Mouse (Mus musculus) thymus, postnatal 4 days (tissue): ENCODE data around the gene Sltm.
"Not testable (repeated sequence)": the region's sequence is repeated elsewhere in the genome, so short reads cannot be mapped to it uniquely, and the experiment has no call there.

ENCODE experiments used
- DNase-seq: peaks from one replicate; pipeline ENCODE4 v3.0.0; 2021

Sltm gene

DNA sequence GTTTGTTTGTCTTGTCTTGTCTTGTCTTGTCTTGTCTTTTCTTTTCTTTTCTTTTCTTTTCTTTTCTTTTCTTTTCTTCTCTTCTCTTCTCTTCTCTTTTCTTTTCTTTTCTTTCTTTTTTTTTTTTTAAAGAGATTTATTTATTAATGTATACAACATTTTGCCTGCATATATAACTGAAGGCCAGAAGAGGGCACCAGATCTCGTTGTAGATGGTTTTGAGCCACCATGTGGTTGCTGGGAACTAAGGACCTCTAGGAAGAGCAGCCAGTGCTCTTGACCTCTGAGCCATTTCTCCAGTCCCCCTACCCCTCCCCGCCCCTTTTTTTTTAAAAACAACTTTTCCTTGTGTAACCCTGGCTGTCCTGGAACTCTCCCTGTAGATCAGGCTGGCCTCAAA lies 9.7 kb downstream of the Sltm start:
- DNase-seq = not testable (repeated sequence)

DNA sequence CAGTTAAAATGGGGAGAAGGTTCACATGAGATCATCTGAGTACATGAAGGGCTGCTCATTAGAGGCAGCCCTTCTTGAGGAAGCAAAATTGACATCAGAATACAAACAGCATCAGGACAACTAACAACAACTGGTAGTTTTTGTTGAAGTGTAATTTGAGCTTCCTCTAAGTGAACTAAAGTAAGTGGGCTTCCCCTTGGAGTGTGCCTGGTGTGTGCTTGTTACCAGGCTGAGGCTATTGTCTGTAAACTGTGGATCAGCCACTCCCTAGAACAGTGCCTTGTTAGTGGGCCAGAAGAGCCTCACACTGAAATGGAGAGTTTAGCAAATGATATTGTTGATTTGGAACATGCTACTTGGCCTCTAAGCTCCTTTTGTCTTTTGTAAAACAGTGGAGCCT lies 12.9 kb downstream of the Sltm start:
- no peak for DNase-seq

DNA sequence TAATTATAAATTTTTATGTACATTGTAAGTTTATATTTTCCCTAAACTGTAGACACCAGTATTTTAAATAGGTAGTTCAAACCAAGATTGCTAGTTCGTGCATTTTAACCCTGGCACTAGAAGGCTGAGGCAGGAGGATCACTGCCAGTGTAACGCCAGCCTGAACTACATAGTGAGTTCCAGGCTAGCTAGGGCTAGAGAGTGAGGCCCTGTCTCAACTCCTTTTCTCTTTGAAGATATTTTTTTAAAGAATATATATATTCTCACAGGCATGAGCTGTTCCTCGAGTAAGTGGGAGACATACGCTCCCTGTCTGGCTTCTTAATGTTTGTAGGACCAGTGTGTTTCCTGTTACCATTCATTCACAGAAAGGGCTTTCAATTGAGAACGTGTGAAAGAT lies 14.2 kb downstream of the Sltm start:
- DNase-seq = no peak

DNA sequence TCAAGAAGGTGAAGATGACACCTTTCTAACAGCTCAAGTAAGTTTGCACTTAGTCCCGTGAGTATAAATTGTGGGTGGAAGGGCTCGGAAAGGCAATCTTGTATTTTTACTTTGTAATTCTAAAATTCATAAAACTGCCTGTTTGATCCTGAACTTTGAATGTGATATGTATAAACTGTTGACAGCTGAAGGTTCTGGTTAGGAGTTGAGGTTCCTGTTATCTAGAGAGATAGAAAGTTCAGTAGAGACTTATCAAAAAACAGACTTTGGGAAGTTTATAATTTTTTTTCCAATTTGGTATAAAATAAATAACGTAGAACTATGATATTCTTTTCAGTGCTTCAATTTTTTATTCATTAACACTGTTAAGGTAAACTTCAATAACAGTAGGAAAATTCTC lies 20.3 kb downstream of the Sltm start:
- DNase-seq = no peak

DNA sequence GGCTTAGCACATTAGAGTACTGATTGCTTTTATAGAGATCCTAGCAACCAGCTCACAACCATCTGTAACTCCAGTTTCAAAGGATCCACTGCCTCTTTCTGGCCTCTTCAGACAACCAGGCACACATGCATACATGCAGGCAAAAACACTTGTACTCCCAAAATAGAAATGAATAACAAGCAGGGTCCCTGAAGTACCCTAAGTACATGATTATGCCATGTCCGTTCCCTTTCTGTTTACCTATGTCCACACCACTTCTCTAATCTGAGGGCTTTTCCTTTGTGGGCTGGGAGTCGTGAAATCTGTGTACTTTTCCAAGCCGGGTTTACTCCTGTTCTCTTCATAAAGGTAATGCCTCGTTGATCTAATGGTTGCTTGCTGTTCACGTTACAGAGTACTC lies 25.1 kb downstream of the Sltm start:
- DNase-seq = no peak

DNA sequence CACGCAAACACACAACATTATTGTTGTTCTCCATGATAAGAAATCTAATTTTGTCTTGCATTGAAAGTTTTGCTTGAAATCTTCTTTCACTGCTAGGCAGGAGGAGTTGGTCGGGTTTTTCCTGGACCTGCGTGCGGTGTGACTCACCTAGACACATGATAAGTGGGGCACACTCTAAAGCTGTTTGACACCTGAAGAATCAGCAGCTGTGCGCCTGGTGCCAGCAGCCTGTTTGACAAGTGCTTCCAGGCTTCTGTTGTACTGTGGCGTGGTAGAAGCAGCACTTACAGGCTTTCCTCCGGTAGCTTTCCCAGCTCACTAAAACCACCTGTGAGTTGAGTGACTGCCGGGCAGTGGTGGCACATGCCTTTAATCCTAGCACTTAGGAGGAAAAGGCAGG lies 27.8 kb downstream of the Sltm start:
- DNase-seq = no peak

DNA sequence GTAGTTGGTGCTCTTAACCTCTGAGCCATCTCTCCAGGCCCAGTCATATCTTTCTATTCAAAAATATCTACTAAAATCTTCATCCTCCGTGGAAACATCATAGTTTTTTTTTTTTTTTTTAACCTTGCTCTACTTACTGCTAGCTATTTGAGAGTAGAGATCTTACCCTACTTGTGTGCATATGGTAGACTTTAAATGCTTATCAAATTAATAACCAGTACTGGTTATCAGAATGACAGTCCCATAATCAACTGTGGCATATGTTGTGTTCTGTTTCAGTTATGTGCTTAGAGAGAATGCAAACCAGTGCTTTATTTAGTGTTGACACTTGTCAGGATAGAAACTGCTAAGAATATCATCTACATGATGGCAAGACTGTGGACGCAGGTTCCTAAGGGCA lies 35.6 kb downstream of the Sltm start:
- DNase-seq = no peak

DNA sequence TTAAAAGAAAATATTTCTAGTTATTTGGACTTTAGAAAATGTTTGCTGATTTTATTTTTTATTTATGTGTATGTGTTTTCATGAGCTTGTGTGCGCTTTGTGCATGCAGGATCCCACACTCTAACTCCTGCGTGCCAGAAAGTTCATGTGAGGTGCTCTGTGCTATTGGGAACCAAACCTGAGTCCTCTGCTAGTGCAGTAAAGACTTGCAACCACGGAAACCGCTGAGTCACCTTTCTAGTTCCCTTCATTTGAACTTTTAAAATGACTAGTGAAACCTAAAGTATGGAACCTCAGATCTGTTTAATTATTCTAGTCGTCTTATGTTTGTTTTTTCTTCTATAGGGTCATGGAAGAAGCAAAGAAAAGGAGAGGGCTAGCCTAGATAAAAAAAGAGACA lies 38.4 kb downstream of the Sltm start:
- no peak for DNase-seq

DNA sequence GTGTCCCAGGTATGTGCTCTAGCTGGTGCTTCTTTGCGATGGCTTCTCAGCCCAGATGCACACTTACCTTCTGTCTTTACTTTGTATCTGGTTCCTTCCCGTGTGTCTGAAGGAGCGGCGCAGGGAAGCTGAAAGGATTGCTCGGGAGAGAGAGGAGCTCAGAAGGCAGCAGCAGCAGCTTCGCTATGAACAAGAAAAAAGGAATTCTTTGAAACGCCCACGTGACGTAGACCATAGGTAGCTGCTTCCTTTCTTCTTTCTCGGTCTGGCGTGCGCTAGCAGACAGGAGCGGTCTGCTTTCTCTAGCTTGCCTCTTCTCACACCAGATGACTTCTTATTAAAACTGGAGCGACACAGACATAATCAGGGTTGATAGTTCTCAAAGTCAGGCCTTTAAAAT lies 42.1 kb downstream of the Sltm start:
- peak; percentile 35 for DNase-seq

DNA sequence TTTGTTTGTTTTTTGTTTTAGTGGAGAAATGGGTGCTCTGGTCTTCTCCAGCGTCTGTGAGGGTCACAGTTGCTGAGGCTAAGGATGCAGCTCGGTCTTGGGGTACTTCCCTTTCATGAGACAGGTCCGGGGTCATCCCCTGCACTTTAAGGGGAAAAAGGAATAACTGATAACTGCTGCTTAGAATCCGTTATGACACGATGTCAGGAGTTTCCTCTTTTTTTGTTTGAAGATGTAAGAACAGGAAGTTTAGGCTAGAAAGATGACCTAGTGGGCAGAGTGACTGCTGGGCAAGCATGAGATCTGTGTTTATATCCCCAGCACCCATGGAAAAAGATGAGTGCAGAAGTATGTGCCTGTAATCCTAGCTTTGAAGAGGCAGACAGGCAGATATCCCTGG lies 42.6 kb downstream of the Sltm start:
- no peak for DNase-seq

DNA sequence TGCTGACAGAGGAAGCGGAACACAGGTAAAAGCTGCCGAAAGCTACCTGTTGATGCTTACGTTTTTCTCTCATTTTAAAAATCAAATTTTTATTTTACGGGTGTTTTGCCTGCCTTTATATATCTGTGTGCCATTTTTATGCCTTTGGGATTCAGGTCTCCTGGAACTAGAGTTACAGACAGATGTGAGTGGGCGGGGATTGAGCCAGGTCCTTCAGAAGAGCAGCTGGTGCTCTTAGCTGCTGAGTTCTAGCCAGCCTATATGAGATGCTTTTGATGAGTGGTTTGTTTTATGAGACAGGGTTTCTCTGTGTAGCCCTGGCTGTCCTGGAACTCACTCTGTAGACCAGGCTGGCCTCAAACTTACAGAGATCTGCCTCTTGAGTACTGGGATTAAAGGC lies 44.6 kb downstream of the Sltm start:
- DNase-seq = no peak

DNA sequence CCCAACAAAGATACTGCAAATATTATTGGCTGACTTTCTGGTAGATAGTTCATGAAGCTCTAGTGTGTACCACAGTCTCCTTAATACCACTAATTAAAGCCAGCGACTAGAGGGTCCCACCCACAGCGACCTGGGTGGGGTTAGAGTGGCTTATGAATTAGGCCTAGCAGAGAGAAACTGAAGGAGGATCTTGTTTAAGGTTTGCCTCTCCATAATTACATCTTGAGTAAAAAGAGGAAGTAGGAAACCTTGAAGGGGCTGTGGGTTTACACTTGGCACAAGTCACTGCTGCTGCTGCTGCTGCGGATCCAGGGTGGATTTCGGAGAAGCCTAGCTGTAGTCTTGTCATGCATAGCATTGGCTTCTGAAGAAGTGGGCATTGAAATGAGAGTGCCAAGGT lies 48.2 kb downstream of the Sltm start:
- no peak for DNase-seq

DNA sequence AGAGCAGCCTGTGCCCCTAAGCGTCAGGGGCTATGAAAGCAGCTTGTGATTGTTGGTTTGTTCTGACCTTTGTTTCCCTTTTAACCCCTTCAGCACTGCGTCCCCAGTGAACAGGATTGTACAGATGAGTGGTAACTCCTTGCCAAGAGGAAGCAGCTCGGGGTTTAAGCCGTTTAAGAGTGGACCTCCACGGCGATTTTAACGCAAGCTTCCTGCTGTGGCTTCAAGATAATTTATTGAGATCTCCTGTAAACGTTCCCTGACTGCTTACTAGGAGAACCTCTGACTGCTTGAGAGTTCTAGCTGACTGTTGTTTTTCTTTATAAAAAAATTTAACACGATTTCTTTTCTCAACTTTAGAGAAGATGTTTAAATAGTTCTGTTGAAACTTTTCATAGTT lies 48.9 kb downstream of the Sltm start:
- no peak for DNase-seq

DNA sequence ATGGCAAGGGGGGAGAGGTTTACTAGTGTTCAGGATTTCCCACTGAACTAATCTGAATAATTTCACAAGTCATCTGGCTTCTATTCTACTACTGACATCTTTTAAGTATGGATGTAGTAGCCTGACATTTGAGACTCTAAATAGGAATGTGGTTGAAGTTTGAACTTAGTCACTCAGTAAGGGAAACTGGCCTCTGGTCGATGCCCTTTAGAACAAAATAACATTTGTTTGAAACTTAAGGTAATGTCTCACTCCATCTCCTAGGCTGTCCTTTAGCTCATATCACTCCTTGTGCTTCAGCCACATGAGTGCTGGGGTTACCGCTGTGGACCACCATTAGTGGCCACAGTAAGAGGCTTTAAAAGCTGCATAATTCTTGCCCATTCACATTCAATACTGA lies 55.7 kb downstream of the Sltm start:
- no peak for DNase-seq

DNA sequence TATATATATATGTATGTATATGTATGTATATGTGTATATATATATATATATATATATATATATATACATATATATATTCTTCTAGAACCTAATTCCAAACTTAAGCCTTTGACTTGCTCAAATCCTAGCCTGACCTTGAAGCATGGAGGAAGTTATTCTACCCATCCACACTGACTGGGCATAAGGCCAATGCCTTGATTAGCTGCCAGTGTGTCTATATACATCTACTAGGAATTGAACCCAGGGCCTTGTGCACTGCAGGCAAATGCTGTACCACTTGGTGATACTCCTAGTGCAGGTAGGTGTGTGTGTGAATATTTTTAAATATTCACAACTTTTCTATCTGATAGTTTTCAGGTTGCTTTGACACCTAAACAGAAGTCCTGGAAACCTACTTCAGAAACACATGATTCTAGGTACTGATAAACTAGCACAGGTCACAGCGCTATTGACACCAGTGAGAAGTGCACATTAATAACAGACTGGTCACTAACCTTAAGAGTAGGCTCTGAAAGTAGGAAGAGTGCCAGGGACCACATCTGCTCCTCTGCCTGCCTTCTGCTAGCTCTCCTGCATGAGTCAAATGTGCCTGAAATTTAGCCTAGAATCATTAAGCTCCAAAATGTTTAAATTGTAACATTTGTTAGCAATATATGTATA lies 59.8 kb downstream of the Sltm start:
- DNase-seq = no peak

DNA sequence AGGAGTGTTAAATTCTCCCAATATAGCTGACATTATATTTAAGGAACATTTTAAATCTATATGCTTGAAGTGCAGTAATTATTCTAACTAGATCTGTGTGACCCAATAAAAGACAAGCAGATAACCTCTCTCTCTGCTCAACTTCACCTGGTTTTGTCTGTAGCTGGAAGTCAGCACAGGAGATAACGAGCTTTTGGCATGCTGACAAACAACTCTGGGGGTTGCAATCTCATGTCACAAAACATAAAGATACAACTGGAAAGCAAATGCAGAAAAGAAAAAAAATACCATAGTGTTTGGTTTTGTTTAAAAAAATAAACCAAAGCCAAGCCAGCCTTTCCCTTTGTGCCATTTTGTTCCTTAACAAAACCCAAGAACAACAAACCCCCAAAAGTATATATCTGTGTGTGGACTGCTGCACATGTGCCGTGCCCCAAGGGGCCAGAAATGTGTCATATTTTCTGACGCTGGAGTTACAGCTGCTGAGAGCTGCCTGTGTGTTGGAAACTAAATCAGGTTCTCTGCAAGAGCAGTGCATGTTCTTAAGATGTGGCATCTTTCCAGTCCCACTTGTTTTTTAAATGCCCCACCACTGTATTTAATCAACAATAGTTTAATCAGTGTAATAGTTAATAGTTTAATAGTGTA lies 68.6 kb downstream of the Sltm start:
- no peak for DNase-seq

DNA sequence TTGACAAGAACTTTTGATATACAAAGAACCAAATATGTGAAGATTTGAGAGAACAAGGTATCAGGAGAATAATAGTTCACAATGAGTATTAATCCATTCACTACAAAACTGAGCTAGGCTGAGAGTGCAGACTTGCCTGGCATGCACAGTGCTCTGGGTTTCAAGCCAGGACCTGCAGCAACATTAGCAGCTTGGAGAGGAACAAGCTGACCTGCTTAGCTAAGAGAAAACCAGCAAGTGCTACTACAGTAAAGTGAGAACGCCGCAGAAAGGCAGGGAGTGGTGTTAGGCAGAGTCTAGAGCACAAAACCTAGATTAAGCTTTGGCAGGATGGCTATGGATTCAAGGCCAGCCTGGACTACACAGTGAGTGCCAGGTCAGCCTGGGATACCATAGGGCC lies 87.2 kb downstream of the Sltm start:
- no peak for DNase-seq

DNA sequence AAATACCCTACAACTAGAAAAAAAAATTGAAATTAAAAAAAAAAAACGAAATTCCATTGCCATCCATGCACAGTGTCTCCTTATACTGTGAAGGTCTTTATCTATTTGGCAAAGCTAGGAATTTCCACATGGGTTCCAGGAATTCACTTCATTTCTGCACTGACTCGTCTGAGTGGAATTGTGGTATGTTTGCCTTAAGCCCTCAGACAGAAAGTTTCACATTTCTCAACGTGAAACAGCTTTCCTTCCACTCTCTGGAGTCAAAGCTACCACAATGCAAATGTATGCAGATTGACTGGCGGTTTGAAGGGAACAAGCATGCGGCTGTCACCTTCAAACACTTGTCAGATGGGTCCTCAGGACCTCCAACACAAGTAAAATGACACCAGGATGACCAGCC lies 89.1 kb downstream of the Sltm start:
- no peak for DNase-seq

DNA sequence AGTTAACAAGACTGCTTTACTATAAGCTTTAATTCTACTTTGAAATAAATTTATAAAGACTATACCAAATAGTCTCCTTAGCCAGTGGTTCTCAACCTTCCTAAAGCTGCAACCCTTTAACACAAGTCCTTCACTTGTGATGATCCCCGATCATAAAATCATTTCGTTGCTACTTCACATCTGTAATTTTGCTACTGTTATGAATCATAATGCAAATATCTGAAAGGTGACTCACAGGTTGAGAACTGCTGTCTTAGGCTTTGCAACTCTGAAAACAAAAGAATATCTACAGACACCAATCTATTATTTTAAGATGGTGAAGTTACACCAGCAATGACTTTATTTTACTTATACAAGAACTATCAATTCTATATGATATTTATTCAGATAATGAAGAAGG lies 94.2 kb downstream of the Sltm start:
- DNase-seq = no peak
